Mouse (Mus musculus): Measurements from ENCODE around the gene Ggt5.
A peak's percentile ranks its signal among the peaks of the same experiment; 100 is the strongest.

Gene Ggt5

DNA sequence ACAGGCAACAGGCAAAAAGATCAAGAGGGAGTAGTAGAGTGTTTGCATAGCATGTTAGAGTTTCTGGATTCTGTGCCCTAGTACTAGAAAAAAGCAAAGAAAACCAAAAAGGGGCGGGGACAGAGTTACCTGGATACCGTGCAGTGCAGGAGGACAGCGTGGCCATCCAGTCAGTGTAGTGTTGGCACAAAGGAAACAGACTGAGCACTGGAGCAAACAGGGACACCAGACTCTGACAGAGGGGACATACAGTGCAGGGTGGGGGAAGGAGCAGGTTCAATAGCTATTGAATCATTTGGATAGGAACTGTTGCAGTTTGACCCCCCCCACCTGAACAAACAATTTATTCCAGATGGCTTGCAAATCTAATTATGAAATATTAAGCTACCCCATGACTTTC is 37.9 kb downstream of the Ggt5 start:
- DNase-seq (ENCODE audit: low read depth, low spot score), result no peak

DNA sequence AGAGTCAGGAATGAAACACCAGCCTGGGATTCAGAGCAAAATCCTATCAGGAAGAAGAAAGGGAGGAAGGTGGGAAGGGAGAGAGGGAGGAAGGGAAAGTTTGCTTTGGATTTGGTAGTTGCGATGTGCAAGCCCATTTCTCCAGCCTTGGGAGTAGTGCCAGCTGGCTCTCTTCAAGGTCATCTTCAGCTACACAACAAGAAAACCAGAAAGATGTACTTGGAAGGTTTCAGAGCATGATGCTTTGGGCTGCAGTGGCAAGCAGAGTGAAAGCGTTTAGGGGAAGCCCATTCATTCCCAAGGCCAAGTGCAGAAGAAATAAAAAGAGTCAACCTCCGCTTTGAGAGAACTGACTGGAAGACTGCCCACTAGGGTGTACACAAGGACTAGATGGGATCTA is 38.4 kb downstream of the Ggt5 start:
- DNase-seq (ENCODE audit: low read depth, low spot score), result no peak

DNA sequence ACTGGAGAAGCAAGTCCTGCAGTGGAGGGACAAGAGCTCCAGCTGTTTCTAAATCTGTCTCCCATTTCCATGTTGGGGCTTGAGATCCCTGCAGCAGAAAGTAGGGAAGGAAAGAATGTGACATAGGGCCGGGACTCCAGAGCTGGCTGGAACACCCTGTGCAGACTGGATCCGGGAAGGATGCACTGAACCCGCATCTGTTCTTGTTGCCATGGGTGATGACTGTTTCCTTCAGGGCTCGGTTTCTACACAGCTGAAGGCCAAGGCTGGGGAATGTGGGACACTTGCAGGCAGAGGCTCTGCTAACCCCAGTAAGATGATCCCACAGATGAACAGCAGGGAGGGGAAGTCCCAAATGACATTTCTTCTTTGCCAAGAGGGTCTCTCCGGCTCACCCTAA is 43.5 kb downstream of the Ggt5 start:
- DNase-seq (ENCODE audit: low read depth, low spot score), result no peak

- DNase-seq (ENCODE audit: low read depth, low spot score), result no peak
Measured at GRCm38 (mm10) chr10:75633048-75633447, 43.9 kb downstream of the Ggt5 start.

DNA sequence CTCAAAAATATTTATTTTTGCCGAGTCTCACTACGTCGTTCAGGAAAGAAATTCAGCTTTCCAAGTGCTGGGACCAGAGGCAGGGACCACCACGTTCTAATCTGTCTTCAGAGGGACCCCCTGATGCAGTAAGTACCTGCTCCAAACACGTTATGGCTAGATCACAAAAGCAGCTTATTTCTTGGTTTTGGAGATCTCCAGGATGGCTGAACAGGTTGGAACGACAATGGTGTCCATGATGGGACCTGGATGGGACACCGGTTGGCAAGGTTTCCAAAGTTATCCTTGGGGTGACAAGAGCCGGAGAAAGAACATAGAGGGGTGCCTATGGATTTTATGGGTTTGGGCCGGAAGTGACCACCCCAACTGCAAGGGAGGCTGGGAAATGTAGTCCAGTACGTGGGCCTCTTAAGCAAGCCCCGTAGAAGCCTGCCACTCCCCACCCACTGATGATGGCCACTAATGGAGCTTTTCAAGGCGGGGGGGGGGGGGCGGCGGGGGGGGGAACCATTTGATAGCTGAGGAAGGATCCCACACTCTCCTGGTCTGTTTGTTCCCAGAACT is 44.5 kb downstream of the Ggt5 start:
- DNase-seq (ENCODE audit: low read depth, low spot score), result no peak

DNA sequence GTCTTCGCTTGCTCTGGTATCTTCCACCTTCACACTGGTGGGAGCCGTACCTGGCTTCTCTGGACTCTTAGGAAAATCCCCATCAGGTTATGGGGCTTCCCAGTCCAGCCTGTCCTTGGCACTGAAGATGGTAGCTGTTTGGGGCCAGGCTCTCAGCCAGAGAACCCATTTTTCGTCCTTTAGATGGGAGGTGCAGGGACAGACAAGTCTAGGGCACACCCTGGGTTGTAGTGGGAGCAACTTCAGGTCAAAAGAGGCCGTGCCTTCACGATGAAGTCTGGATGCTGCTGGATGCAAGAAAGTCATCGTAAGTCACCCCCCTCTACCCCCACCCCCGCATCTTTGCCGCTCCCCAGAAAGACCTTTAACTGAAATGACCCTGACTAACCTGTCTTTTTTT is 45.5 kb downstream of the Ggt5 start:
- no peak for DNase-seq (ENCODE audit: low read depth, low spot score)

GRCm38 (mm10) chr10:75635019-75635692 is 46.0 kb downstream of the Ggt5 start:
- DNase-seq (ENCODE audit: low read depth, low spot score), result peak; percentile 70

- peak; percentile 92 for DNase-seq (ENCODE audit: low read depth, low spot score)
Measured at GRCm38 (mm10) chr10:75635693-75636055, 46.5 kb downstream of the Ggt5 start.

DNA sequence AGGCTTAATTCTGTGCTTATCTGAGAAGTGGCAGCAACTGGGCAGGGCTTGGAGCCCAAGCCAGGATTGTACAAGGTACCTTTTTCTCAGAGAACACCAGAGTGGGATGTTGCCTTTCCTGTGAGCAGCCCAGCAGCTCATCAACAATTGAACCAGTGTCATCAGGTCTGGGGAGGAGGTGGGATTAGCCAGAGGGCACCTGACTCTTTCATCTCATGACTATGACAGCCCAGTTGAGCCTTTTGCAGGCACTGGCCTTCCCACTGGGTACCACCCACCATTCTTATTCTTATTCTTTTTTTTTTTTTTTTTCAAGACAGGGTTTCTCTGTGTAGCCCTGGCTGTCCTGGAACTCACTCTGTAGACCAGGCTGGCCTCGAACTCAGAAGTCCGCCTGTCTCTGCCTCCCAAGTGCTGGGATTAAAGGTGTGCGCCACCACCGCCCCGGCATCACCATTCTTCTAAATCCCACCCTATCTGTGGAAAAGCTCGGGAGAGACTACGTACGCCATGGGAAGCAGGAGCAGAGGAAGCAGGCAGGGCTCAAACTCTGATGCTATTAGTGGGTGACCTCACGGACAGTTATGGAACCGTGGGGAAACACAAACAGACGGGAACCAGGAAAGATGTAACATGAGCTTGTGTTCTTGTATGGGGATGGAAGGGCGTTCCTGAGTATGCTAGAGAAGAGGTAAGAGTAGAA is 47.1 kb downstream of the Ggt5 start:
- DNase-seq (ENCODE audit: low read depth, low spot score), result peak; percentile 83

- DNase-seq (ENCODE audit: low read depth, low spot score), result no peak
Measured at GRCm38 (mm10) chr10:75637711-75638110, 48.6 kb downstream of the Ggt5 start.

- no peak for DNase-seq (ENCODE audit: low read depth, low spot score)
Measured at GRCm38 (mm10) chr10:75641721-75642222, 52.6 kb downstream of the Ggt5 start.

- no peak for DNase-seq (ENCODE audit: low read depth, low spot score)
Measured at GRCm38 (mm10) chr10:75642436-75642835, 53.3 kb downstream of the Ggt5 start.

GRCm38 (mm10) chr10:75642891-75643290 is 53.8 kb downstream of the Ggt5 start:
- DNase-seq (ENCODE audit: low read depth, low spot score), result peak; percentile 55

DNA sequence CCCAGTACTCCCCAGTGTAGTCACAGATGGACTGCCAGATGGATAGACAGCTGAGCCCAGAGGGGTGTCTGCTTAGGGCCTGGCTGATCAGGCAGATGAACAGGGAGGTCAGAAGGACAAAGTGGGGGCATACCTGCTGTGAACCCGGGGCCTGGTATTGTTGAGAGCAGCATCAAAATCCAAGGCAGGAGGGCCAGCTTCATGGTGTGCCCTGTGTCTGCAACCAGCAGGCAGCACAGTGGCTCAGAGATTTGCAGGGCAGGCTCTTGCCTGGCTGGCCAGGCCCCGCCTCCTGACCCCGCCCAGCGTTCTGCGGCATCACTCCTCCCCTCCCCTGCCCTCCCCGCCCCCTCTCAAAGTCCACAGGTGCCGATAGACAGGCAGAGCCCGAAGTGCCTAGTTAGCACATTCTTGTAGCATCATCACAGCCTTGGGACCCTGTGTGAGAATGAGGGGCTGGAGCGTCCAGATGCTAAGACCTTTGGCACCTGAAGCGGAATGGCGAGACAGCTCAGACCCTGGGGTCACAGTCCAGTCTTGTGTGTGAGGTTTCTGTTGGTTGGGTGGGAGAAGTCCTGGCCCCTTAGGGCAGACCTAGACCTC is 54.7 kb downstream of the Ggt5 start, which contains the start of gene Susd2:
Gene Susd2 (minus strand): TSS at position 268 of the 603 bp plus-strand sequence.
- peak; percentile 93 for DNase-seq (ENCODE audit: low read depth, low spot score)

- no peak for DNase-seq (ENCODE audit: low read depth, low spot score)
Measured at GRCm38 (mm10) chr10:75645616-75646015, 56.5 kb downstream of the Ggt5 start.

GRCm38 (mm10) chr10:75646406-75646805 is 57.3 kb downstream of the Ggt5 start:
- DNase-seq (ENCODE audit: low read depth, low spot score), result no peak

DNA sequence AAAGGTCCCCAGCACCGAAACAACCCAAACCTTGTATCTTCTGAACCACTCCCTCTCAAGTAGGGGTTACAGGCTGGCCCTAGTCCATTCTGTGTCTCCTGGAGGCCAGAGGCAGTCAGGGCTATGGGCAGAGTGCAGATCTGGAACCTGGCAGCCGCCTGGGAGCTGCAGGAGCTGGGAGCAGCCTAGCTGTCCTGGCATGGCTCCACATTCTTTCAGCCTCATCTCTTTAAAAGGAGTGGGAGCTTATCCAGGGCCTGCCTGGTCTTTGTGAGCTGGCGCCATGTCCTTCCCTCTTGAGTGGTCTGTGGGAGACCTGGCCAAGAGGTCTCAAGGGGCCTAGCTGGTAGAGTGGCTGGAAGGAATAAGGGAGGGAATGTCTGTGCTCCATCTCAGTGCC is 58.2 kb downstream of the Ggt5 start:
- no peak for DNase-seq (ENCODE audit: low read depth, low spot score)

DNA sequence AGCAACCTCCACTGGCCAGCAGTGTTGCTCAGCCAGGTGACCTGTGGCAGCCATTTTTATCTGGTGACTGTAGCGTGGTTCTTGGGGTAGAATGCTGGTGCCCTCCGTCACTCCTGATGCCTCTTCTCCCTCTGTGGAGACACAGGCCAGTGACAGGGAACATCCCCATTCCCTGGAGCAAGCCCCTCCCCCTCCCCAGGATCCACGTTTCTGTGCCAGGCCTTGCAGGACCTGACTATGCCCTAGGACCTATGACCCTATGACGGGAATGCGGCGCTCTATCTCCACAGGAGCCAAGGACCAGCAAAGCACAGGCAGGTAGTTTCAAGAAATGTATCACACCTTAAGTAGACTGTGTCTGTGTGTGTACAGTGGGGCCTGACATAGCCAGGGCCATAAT is 59.0 kb downstream of the Ggt5 start:
- peak; percentile 54 for DNase-seq (ENCODE audit: low read depth, low spot score)

DNA sequence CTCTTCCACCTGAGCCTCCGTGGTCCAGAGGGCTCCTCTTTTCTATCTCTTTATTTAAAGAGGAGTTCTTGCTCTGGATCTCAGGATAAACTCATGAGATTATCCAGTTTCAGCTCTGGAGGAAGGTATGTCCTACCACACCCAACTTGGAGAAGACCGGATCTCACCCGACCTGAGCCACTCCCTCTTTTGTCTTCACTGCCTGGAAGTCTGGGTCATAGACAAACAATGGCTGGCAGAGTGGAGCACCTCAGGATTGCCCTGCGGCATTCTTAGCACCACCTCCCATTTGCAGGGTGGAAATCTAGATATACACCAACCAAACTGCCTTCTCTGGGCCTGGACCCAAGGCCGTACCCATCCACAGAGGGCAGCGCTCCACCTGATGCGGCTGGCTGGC is 59.9 kb downstream of the Ggt5 start:
- peak; percentile 96 for DNase-seq (ENCODE audit: low read depth, low spot score)

- DNase-seq (ENCODE audit: low read depth, low spot score), result peak; percentile 70
Measured at GRCm38 (mm10) chr10:75649406-75649995, 60.4 kb downstream of the Ggt5 start.

DNA sequence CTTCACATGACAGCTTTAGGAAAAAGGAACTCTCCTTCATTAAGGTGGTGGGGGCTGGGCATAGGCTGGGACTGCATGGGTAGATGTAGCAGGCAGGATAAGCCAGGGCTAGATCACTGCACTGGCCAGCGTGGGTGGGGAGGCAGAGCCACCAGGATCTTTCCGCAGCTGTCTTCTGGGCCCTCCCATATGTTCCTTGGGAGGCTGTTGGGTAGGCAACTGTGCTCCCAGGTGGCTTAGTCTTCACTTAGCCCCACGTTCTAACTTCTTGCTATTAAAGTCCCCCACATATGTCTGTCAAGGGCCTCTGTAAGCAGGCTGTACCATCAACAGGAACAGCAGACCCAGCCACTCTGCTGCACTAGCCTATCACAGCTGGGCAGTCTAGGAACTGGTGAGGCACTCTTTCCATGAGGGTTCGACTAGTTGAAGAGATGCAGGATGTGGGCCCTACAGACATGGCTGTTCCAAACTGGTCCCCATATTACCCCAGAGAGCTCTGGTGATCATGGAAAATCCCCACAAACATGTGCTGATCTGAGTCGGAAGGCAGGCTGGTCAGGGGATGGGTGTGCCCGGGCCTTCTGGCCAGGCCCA is 61.3 kb downstream of the Ggt5 start:
- DNase-seq (ENCODE audit: low read depth, low spot score), result no peak

Measured in ZHBTc4 (cell line).